Mouse (Mus musculus) heart, postnatal 25 days (tissue): ENCODE data around the gene Il27. TPM values are rescaled to one million over a fixed set of nuclear protein-coding genes. Genes with fewer than 3 reads are reported as not detected.

Experiments used
- DNase-seq: peaks from one replicate; pipeline ENCODE4 v3.0.0; 2022; ENCODE audit warnings: low spot score
- intact Hi-C: fragments of 180-260 bp; cut with DNase I; formaldehyde crosslinking; loops from one replicate; pipeline ENCODE4 v1.15.1; 2025
- microRNA-seq: library from miRNA; unstranded; fragments of <30 nt; microRNA quantifications from one replicate; pipeline ENCODE4 v1.2.0, GENCODE M21; 2022
- total RNA-seq, 2 experiments: library from RNA; stranded (reverse); gene quantifications; 2 replicates each; pipeline ENCODE4 v1.2.3; 2021

The Il27 gene
- total RNA-seq, 2 experiments from 2014 or later, result not detected

DNA sequence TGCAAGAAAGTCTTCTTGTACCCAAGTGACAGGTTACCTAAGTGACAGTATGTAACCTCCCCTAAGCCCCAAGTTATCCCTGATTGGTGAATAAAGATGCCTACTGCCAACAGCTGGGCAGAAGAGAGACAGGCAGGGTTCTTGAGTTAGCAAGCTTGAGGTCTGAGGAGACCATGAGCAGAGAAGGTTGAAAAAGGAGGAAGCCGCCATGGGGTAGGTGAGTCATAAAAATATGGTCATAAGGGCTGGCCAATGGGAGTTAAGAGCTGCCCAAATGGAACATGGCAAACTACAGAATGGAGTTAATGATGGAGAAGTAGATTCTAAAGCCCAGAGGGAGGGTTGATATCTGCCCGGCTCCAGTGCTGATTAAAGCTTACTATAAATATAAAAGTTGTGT lies 49.1 kb downstream of the Il27 start:
- DNase-seq, result no peak
- intact Hi-C loops, result no loop called here

DNA sequence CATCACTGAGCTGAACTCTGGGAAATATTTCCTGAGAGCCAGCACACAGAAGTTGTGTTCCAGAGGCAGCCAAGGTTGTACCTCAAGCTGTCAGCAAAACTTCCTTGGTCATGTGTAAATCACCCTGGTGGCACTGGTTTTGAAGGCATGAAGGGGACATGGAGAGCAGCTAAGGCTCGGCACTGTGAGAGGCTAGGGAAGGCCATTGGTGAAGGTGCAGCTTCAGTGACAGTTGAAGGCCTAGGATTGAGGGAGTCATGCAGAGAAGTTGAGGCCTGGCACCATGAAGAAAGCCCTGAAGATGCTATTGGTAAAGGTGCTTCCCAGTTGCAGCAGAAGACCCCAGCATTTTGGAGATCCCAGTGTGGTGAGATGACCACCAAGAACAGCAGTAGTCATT lies 53.1 kb downstream of the Il27 start:
- DNase-seq, result no peak
- intact Hi-C loops, result no loop called here

Small RNA genes within 50 kb of the gene (microRNA-seq; reads per million reads assigned to microRNA genes)
- 3.6 reads per million, percentile 6 among the genes with 10 or more reads in this experiment for gene Mir7059

Other genes starting within 250 kb of the Il27 start
- gene Lat, start 225.4 kb downstream of the Il27 start, total RNA-seq, result under 1 TPM; 0.67 to 0.91 TPM
- gene Spns1, start 217.5 kb downstream of the Il27 start, total RNA-seq, result 10 to 100 TPM; 33.0 to 34.6 TPM
- gene Nfatc2ip, start 198.2 kb downstream of the Il27 start, total RNA-seq, result 1 to 10 TPM; 4.5 to 5.4 TPM
- 1 to 10 TPM in 1 of 2 experiments, under 1 TPM in 1; 0.70 to 1.4 TPM for gene Cd19, start 180.1 kb downstream of the Il27 start, total RNA-seq
- gene Rabep2, start 166.2 kb downstream of the Il27 start, total RNA-seq, result 1 to 10 TPM; 4.6 to 4.9 TPM
- gene Atp2a1, start 131.8 kb downstream of the Il27 start, total RNA-seq, result 1 to 10 TPM in 1 of 2 experiments, under 1 TPM in 1; 0.88 to 1.2 TPM
- gene Sh2b1, start 119.5 kb downstream of the Il27 start, total RNA-seq, result 10 to 100 TPM; 40.2 to 43.2 TPM
- gene Tufm, start 107.6 kb downstream of the Il27 start, total RNA-seq, result 100 to 1,000 TPM; 326 to 329 TPM
- gene Atxn2l, start 91.5 kb downstream of the Il27 start, total RNA-seq, result 10 to 100 TPM; 37.0 to 41.7 TPM
- 100 to 1,000 TPM; 130 to 139 TPM for gene Eif3c, start 28.5 kb downstream of the Il27 start, total RNA-seq
- gene Apobr, start 10.0 kb downstream of the Il27 start, total RNA-seq, result under 1 TPM; 0.28 to 0.86 TPM
- gene Cln3, start 9.1 kb downstream of the Il27 start, total RNA-seq, result 10 to 100 TPM; 11.3 to 13.6 TPM
- 1 to 10 TPM; 7.7 to 9.4 TPM for gene Nupr1, start 35.9 kb upstream of the Il27 start, total RNA-seq
- 10 to 100 TPM; 25.9 to 27.2 TPM for gene Sgf29, start 54.4 kb upstream of the Il27 start, total RNA-seq
- 10 to 100 TPM; 28.5 to 32.3 TPM for gene Sult1a1, start 81.5 kb upstream of the Il27 start, total RNA-seq
- 10 to 100 TPM; 43.0 to 49.7 TPM for gene Bola2, start 100.5 kb upstream of the Il27 start, total RNA-seq
- gene Slx1b, start 100.8 kb upstream of the Il27 start, total RNA-seq, result 1 to 10 TPM; 4.3 to 4.5 TPM
- 10 to 100 TPM; 10.6 to 10.8 TPM for gene Coro1a, start 112.8 kb upstream of the Il27 start, total RNA-seq
- gene Mapk3, start 164.7 kb upstream of the Il27 start, total RNA-seq, result 10 to 100 TPM; 56.5 to 59.8 TPM
- 1 to 10 TPM; 1.6 to 2.1 TPM for gene Gdpd3, start 171.4 kb upstream of the Il27 start, total RNA-seq
- 10 to 100 TPM; 63.7 to 74.0 TPM for gene Ypel3, start 182.0 kb upstream of the Il27 start, total RNA-seq
- gene Tbx6, start 186.5 kb upstream of the Il27 start, total RNA-seq, result under 1 TPM; 0.34 to 0.70 TPM
- 10 to 100 TPM; 32.7 to 33.1 TPM for gene Ppp4c, start 197.6 kb upstream of the Il27 start, total RNA-seq
- gene Fam57b, start 202.7 kb upstream of the Il27 start, total RNA-seq, result 10 to 100 TPM in 1 of 2 experiments, 1 to 10 TPM in 1; 8.9 to 10.4 TPM
- gene 4930451I11Rik, start 236.7 kb upstream of the Il27 start, total RNA-seq, result not detected